Mouse (Mus musculus): ENCODE results near the gene Pigm. TPM values are rescaled to one million over a fixed set of nuclear protein-coding genes. Genes with fewer than 3 reads are reported as not detected.

The Pigm gene
- total and polyA plus RNA-seq, 2 experiments from 2014 or later: 2.3 to 14.5 TPM

- no peaks in the 10 kb centered on the region for H3K4me1 ChIP-seq (ENCODE audit: insufficient read depth)
- no peaks in the 10 kb centered on the region for H3K9me3 ChIP-seq (ENCODE audit: low read length)
- 70% methylated on average over 6 of the region's 6 CpGs for WGBS
- no peak overlapping the region for H3K27ac ChIP-seq (ENCODE audit: low read depth, low read length)
- no peak for DNase-seq
- H3K36me3 ChIP-seq (ENCODE audit: insufficient read depth): no peaks in the 10 kb centered on the region
- H3K9ac ChIP-seq: no peak overlapping the region
- no peak for ATAC-seq
- no peak overlapping the region for H3K4me2 ChIP-seq (ENCODE audit: low read depth)
- TF ChIP-seq CTCF (IDR thresholded peaks at IDR 0.05; ENCODE audit: low read depth): no peak
- no peak overlapping the region for H3K4me3 ChIP-seq (ENCODE audit: low read depth, low read length)
- no peaks in the 10 kb centered on the region for H3K27me3 ChIP-seq (ENCODE audit: insufficient read depth, low read length)
Measured at GRCm38 (mm10) chr1:172352001-172352400, 24.3 kb upstream of the Pigm start.

GRCm38 (mm10) chr1:172352453-172352852 is 23.9 kb upstream of the Pigm start:
- no peak overlapping the region for H3K4me2 ChIP-seq (ENCODE audit: low read depth)
- TF ChIP-seq CTCF (IDR thresholded peaks at IDR 0.05; ENCODE audit: low read depth): no peak
- no peaks in the 10 kb centered on the region for H3K36me3 ChIP-seq (ENCODE audit: insufficient read depth)
- no peak overlapping the region for H3K4me3 ChIP-seq (ENCODE audit: low read depth, low read length)
- H3K4me1 ChIP-seq (ENCODE audit: insufficient read depth): no peaks in the 10 kb centered on the region
- no peaks in the 10 kb centered on the region for H3K9me3 ChIP-seq (ENCODE audit: low read length)
- no peak overlapping the region for H3K9ac ChIP-seq
- WGBS: 88% methylated on average over 3 of the region's 3 CpGs
- ATAC-seq (no peak), DNase-seq (no peak)
- no peak overlapping the region for H3K27ac ChIP-seq (ENCODE audit: low read depth, low read length)
- no peaks in the 10 kb centered on the region for H3K27me3 ChIP-seq (ENCODE audit: insufficient read depth, low read length)

- no peak overlapping the region for H3K9ac ChIP-seq
- DNase-seq: no peak
- 7% methylated on average over 3 of the region's 3 CpGs for WGBS
- TF ChIP-seq CTCF (IDR thresholded peaks at IDR 0.05; ENCODE audit: low read depth): no peak
- H3K27me3 ChIP-seq (ENCODE audit: insufficient read depth, low read length): no peaks in the 10 kb centered on the region
- H3K4me1 ChIP-seq (ENCODE audit: insufficient read depth): no peaks in the 10 kb centered on the region
- H3K4me3 ChIP-seq (ENCODE audit: low read depth, low read length): no peak overlapping the region
- no peak overlapping the region for H3K27ac ChIP-seq (ENCODE audit: low read depth, low read length)
- no peak overlapping the region for H3K4me2 ChIP-seq (ENCODE audit: low read depth)
- H3K9me3 ChIP-seq (ENCODE audit: low read length): no peaks in the 10 kb centered on the region
- ATAC-seq: peak; percentile 28; the same call in 1 of the 2 replicates
- no peaks in the 10 kb centered on the region for H3K36me3 ChIP-seq (ENCODE audit: insufficient read depth)
Measured at GRCm38 (mm10) chr1:172355336-172355735, 21.0 kb upstream of the Pigm start.

- Histone ChIP-seq H3K27ac (ENCODE audit: low read depth, low read length) (no peak overlapping the region), H3K4me2 (ENCODE audit: low read depth) (no peak overlapping the region), H3K27me3 (ENCODE audit: insufficient read depth, low read length) (no peaks in the 10 kb centered on the region), H3K9me3 (ENCODE audit: low read length) (no peaks in the 10 kb centered on the region), H3K4me3 (ENCODE audit: low read depth, low read length) (no peak overlapping the region), H3K4me1 (ENCODE audit: insufficient read depth) (no peaks in the 10 kb centered on the region), H3K9ac (no peak overlapping the region), H3K36me3 (ENCODE audit: insufficient read depth) (no peaks in the 10 kb centered on the region)
- ATAC-seq: peak; percentile 60; the same call in 1 of the 2 replicates
- DNase-seq: peak; percentile 70
- TF ChIP-seq CTCF (IDR thresholded peaks at IDR 0.05; ENCODE audit: low read depth): peak; percentile 84
- WGBS: 0% methylated on average over 1 of the region's 1 CpGs
Measured at GRCm38 (mm10) chr1:172357550-172357949, 18.8 kb upstream of the Pigm start.

- 62% methylated on average over 10 of the region's 10 CpGs for WGBS
- H3K9me3 ChIP-seq (ENCODE audit: low read length): no peaks in the 10 kb centered on the region
Measured at GRCm38 (mm10) chr1:172358341-172358740, 18.0 kb upstream of the Pigm start.

GRCm38 (mm10) chr1:172364684-172365083 is 11.7 kb upstream of the Pigm start:
- WGBS: 6% methylated on average over 6 of the region's 6 CpGs
- no peak overlapping the region for H3K27ac ChIP-seq (ENCODE audit: low read depth, low read length)
- ATAC-seq (peak; percentile 73), DNase-seq (peak; percentile 79)
- TF ChIP-seq CTCF (IDR thresholded peaks at IDR 0.05; ENCODE audit: low read depth): peak; percentile 80
- H3K27me3 ChIP-seq (ENCODE audit: insufficient read depth, low read length): no peaks in the 10 kb centered on the region
- H3K4me3 ChIP-seq (ENCODE audit: low read depth, low read length): no peak overlapping the region
- no peak overlapping the region for H3K9ac ChIP-seq
- H3K4me2 ChIP-seq (ENCODE audit: low read depth): no peak overlapping the region
- no peaks in the 10 kb centered on the region for H3K9me3 ChIP-seq (ENCODE audit: low read length)
- 0 out of 2 replicates have a peak, but pooled peaks cover 2% of the 10 kb centered on the region for H3K4me1 ChIP-seq (ENCODE audit: insufficient read depth)
- no peaks in the 10 kb centered on the region for H3K36me3 ChIP-seq (ENCODE audit: insufficient read depth)

More at GRCm38 (mm10) chr1:172358341-172358740, 18.0 kb upstream of the Pigm start:
- Histone ChIP-seq H3K4me3 (ENCODE audit: low read depth, low read length) (no peak overlapping the region), H3K27ac (ENCODE audit: low read depth, low read length) (no peak overlapping the region), H3K4me1 (ENCODE audit: insufficient read depth) (no peaks in the 10 kb centered on the region), H3K4me2 (ENCODE audit: low read depth) (no peak overlapping the region), H3K9ac (no peak overlapping the region), H3K36me3 (ENCODE audit: insufficient read depth) (no peaks in the 10 kb centered on the region), H3K27me3 (ENCODE audit: insufficient read depth, low read length) (no peaks in the 10 kb centered on the region)
- no peak for TF ChIP-seq CTCF (IDR thresholded peaks at IDR 0.05; ENCODE audit: low read depth)
- ATAC-seq (no peak), DNase-seq (no peak)

- ATAC-seq: peak; percentile 83
- TF ChIP-seq CTCF (IDR thresholded peaks at IDR 0.05; ENCODE audit: low read depth): peak; percentile 71
- 31% methylated on average over 23 of the region's 23 CpGs for WGBS
Measured at GRCm38 (mm10) chr1:172368768-172369418, 7.5 kb upstream of the Pigm start.

More at GRCm38 (mm10) chr1:172368768-172369418, 7.5 kb upstream of the Pigm start:
- Histone ChIP-seq H3K27ac (ENCODE audit: low read depth, low read length) (no peak overlapping the region), H3K4me2 (ENCODE audit: low read depth) (peak overlapping the region; percentile 24), H3K9me3 (ENCODE audit: low read length) (no peaks in the 10 kb centered on the region), H3K36me3 (ENCODE audit: insufficient read depth) (no peaks in the 10 kb centered on the region), H3K9ac (no peak overlapping the region), H3K4me3 (ENCODE audit: low read depth, low read length) (no peak overlapping the region), H3K27me3 (ENCODE audit: insufficient read depth, low read length) (no peaks in the 10 kb centered on the region), H3K4me1 (ENCODE audit: insufficient read depth) (0 out of 2 replicates have a peak, but pooled peaks cover 2% of the 10 kb centered on the region)
- DNase-seq: peak; percentile 72

Measured in forebrain, postnatal 0 days (tissue).